Mouse (Mus musculus) C2C12 (cell line): ENCODE measurements at regions not wholly inside any gene's neighbourhood (a gene's known extent, or its start where the extent isn't known, plus 50 kb on each side); places are given as distances from the start of the nearest gene placed in this dataset.

ENCODE experiments used
- H3K27me3 ChIP-seq: one replicate; pipeline ENCODE4 v1.6.1; 2011; ENCODE audit not compliant: control insufficient read depth, insufficient read depth, insufficient read length
- H3K36me3 ChIP-seq: one replicate; pipeline ENCODE4 v1.6.1; 2011; ENCODE audit not compliant: control insufficient read depth, insufficient read depth
- H3K4me3 ChIP-seq: one replicate; pipeline ENCODE4 v1.5.1; 2011; ENCODE audit warnings: mild to moderate bottlenecking, control low read depth; ENCODE audit not compliant: poor library complexity, insufficient read depth, severe bottlenecking
- H3K79me2 ChIP-seq: one replicate; pipeline ENCODE4 v1.6.1; 2011; ENCODE audit not compliant: control insufficient read depth, insufficient read depth
- H3K79me3 ChIP-seq: one replicate; pipeline ENCODE4 v1.6.1; 2011; ENCODE audit warnings: low read depth, control low read depth
- H3ac ChIP-seq: one replicate; pipeline ENCODE3; 2011; ENCODE audit warnings: low read depth; ENCODE audit not compliant: control insufficient read depth, insufficient read length
- CEBPB ChIP-seq: IDR thresholded peaks from one replicate; pipeline ENCODE4 v1.6.1; 2011; ENCODE audit warnings: low read depth, mild to moderate bottlenecking, control low read depth, moderate library complexity
- CTCF ChIP-seq: IDR thresholded peaks from one replicate; pipeline ENCODE4 v1.5.1; 2011; ENCODE audit not compliant: control insufficient read depth, insufficient read depth, insufficient read length
- FOSL1 ChIP-seq: IDR thresholded peaks from one replicate; pipeline ENCODE4 v1.8.0; 2011; ENCODE audit warnings: mild to moderate bottlenecking, low read length; ENCODE audit not compliant: poor library complexity, insufficient read depth, severe bottlenecking
- MAX ChIP-seq: IDR thresholded peaks from one replicate; pipeline ENCODE4 v1.6.1; 2011; ENCODE audit warnings: mild to moderate bottlenecking, control low read depth
- MYOD1 ChIP-seq: IDR thresholded peaks from one replicate; pipeline ENCODE4 v1.6.1; 2011; ENCODE audit warnings: low read depth; ENCODE audit not compliant: control insufficient read depth, insufficient read length
- MYOG ChIP-seq: IDR thresholded peaks from one replicate; pipeline ENCODE4 v1.6.1; 2011; ENCODE audit not compliant: control insufficient read depth, insufficient read length; ENCODE audit errors: extremely low read depth
- USF1 ChIP-seq: IDR thresholded peaks from one replicate; pipeline ENCODE4 v1.6.1; 2011; ENCODE audit warnings: low read depth, mild to moderate bottlenecking, control low read depth, moderate library complexity

DNA sequence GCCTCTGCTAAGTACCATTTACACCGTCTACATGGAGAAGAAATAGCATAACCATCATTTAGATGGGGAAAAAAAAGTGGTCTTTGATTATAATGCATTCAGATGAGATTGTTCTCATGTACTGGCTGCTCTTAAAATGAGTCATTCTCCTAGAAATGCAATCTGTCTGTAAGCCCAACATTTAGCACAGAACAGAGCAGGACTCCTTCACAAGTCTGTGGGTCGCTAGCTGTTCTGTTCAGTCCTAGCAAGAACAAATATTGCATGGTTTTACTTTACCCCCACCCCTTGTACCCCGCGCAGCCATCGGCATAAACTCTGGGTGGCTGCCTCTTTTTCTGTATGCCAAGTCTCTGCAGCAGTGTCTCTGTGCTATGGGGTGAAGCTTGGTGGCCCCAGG, 685.4 kb downstream of the Tmem132b start:
- H3K79me3 ChIP-seq = no peaks in the 10 kb centered on the region
- no peaks in the 10 kb centered on the region for H3K79me2 ChIP-seq
- no peak overlapping the region for H3ac ChIP-seq
- TF ChIP-seq FOSL1 (no peak), USF1 (no peak), MYOD1 (no peak), MYOG (no peak), CEBPB (no peak), CTCF (no peak), MAX (no peak)
- no peak overlapping the region for H3K4me3 ChIP-seq
- no peaks in the 10 kb centered on the region for H3K27me3 ChIP-seq
- no peaks in the 10 kb centered on the region for H3K36me3 ChIP-seq

DNA sequence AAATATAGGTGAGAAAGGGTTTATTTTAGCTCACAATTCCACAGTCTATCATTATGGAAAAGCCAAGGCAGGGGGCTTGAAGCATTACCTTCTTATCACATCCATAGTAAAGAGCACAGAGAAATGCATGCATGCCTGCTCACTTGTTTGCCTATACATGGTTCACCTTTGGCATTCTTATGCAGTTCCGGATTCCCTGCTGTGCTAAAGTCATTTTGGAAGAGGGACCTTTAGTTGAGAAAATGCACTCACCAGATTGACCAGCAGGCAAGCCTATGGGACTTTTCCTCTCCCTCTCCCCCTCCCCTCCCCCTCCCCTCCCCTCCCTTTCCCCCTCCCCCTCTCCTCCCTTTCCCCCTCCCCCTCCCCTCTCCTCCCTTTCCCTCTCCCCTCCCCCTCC, 686.2 kb downstream of the Tmem132b start:
- Histone ChIP-seq H3K27me3 (no peaks in the 10 kb centered on the region), H3K36me3 (no peaks in the 10 kb centered on the region), H3ac (no peak overlapping the region), H3K79me3 (no peaks in the 10 kb centered on the region), H3K79me2 (no peaks in the 10 kb centered on the region), H3K4me3 (no peak overlapping the region)
- no peak for TF ChIP-seq USF1
- no peak for TF ChIP-seq CEBPB
- TF ChIP-seq MYOD1 = no peak
- TF ChIP-seq CTCF = no peak
- TF ChIP-seq MAX = no peak
- TF ChIP-seq FOSL1 = no peak
- no peak for TF ChIP-seq MYOG

DNA sequence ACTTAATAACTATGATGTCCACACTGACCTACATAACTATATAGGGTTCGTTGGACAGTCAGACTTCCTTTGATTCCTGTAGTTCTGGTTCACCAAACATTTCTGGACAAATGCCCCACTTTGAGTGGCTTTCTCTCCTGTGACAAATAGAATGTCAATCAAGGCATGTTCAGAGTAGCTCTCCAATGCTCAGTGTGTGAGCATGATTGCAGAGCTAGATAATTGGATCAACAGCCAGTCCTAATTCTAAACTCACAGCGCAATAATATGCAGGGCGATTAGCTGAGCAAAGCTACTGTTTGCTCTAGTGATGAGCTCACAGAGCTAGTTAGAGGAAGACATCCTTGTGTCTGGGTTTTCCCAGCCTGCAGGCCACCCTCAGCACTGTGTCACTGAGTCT, 692.1 kb downstream of the Tmem132b start:
- Histone ChIP-seq H3K4me3 (no peak overlapping the region), H3K27me3 (no peaks in the 10 kb centered on the region), H3ac (no peak overlapping the region), H3K36me3 (no peaks in the 10 kb centered on the region), H3K79me2 (no peaks in the 10 kb centered on the region), H3K79me3 (no peaks in the 10 kb centered on the region)
- TF ChIP-seq USF1 (no peak), MYOG (no peak), MYOD1 (no peak), MAX (no peak), FOSL1 (no peak), CEBPB (no peak), CTCF (no peak)

DNA sequence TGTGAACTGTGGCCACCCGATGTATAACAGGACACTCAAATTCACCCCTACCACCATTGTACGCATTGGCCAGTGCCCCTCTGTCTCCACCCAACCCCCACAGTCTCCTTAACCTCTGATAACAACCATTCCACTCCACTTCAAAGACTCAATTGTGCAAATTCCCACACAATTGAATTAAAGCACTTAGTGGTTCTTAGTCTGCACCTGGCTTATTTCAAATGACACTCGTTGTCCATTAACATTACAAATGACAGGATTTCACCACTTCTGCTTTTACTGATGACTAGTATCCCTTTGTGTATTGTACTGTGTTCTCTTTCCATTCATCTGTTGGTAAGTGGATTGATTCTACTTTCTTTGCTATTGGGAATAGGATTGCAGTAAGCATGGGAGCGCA, 699.2 kb downstream of the Tmem132b start:
- no peak overlapping the region for H3K4me3 ChIP-seq
- no peaks in the 10 kb centered on the region for H3K36me3 ChIP-seq
- no peak overlapping the region for H3ac ChIP-seq
- no peaks in the 10 kb centered on the region for H3K27me3 ChIP-seq
- H3K79me2 ChIP-seq = no peaks in the 10 kb centered on the region
- H3K79me3 ChIP-seq = no peaks in the 10 kb centered on the region
- TF ChIP-seq USF1 = no peak
- no peak for TF ChIP-seq MYOG
- no peak for TF ChIP-seq FOSL1
- TF ChIP-seq MYOD1 = no peak
- no peak for TF ChIP-seq CTCF
- TF ChIP-seq CEBPB = no peak
- no peak for TF ChIP-seq MAX

DNA sequence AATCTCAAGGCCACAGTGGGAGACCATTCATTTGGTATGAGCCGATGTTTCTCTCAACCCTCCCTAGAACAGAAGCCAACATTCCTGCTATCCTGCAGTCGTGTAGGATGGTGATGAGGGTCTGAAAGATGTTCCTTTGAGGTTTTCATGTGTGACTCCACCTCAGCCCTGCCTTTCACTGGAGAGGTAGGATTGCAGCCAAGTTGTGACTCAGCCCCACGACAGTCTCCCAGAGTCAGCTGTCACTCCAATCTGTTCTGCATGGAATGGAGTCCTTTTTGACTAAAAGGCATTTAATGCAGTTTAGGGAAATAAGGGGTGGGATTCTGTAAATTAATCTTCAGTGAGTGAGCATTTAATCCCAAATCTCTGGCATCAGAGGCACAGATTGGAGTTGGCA, 706.5 kb downstream of the Tmem132b start:
- H3K4me3 ChIP-seq = no peak overlapping the region
- no peaks in the 10 kb centered on the region for H3K79me3 ChIP-seq
- H3K79me2 ChIP-seq = no peaks in the 10 kb centered on the region
- no peaks in the 10 kb centered on the region for H3K27me3 ChIP-seq
- no peak overlapping the region for H3ac ChIP-seq
- TF ChIP-seq FOSL1 (no peak), MYOG (no peak), CTCF (no peak), CEBPB (no peak), MAX (no peak), USF1 (no peak), MYOD1 (no peak)
- H3K36me3 ChIP-seq = no peaks in the 10 kb centered on the region

DNA sequence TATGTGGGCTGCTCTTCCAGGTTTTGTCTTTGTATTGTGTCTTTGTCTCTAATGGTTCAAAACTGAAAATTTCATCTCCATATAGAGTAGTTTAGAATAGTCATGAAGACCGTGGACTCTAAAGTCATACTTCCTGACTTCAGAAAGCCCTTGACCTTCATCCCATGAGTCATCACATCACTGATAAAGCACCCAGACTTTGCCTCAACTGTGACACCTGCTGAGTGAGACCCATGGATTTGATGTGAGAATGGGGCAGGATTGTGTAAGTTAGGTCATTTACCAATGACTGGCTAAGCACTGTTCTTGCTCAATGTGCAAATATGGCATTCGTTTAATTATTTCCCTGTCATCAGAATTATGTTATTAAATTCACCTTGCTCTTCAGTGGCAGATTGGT, 714.2 kb downstream of the Tmem132b start:
- no peak overlapping the region for H3ac ChIP-seq
- TF ChIP-seq CTCF (no peak), MAX (no peak), MYOD1 (no peak), FOSL1 (no peak), MYOG (no peak), CEBPB (no peak), USF1 (no peak)
- H3K36me3 ChIP-seq = no peaks in the 10 kb centered on the region
- no peaks in the 10 kb centered on the region for H3K79me3 ChIP-seq
- no peak overlapping the region for H3K4me3 ChIP-seq
- no peaks in the 10 kb centered on the region for H3K27me3 ChIP-seq
- no peaks in the 10 kb centered on the region for H3K79me2 ChIP-seq
